Mouse (Mus musculus) Patski (cell line): ENCODE results near the gene Milr1. TPM values are rescaled to one million over a fixed set of nuclear protein-coding genes. Genes with fewer than 3 reads are reported as not detected.

Source experiments
- ATAC-seq: fragments of 100-300 bp; one replicate; pipeline ENCODE4 v1.8.0; 2021
- CTCF ChIA-PET: fragments of 350-600 bp; sonication (Branson Sonifier 250); formaldehyde crosslinking; loops from one replicate; lab custom pipeline; 2022; ENCODE audit warnings: inconsistent platforms; lab: Charles Lee
- POLR2A ChIA-PET: fragments of 350-600 bp; sonication (Branson Sonifier 250); formaldehyde crosslinking; loops from one replicate; lab custom pipeline; 2022; ENCODE audit warnings: antibody characterized with exemption, inconsistent platforms; lab: Charles Lee
- DNase-seq: peaks from one replicate; pipeline ENCODE4 v3.0.0-alpha.2; 2011; ENCODE audit warnings: low read depth, low spot score
- H3K27me3 ChIP-seq: fragments of 371-371 bp; one replicate; pipeline ENCODE4 v1.5.1; 2021
- CTCF ChIP-seq: fragments of 100-300 bp; IDR thresholded peaks from one replicate; pipeline ENCODE4 v1.5.1; 2021
- in situ Hi-C: fragments of 300-500 bp; cut with MboI; formaldehyde crosslinking; loops from 3 replicates; pipeline ENCODE4 v1.11.1; 2018; ENCODE audit warnings: low pct_unique_long_range_greater_than_20kb, mixed read lengths
- polyA plus RNA-seq: library from polyadenylated mRNA; unstranded; gene quantifications from one replicate; pipeline ENCODE4 v1.2.3, GENCODE M21; 2021

The Milr1 gene
- polyA plus RNA-seq, result 0.59 TPM

DNA sequence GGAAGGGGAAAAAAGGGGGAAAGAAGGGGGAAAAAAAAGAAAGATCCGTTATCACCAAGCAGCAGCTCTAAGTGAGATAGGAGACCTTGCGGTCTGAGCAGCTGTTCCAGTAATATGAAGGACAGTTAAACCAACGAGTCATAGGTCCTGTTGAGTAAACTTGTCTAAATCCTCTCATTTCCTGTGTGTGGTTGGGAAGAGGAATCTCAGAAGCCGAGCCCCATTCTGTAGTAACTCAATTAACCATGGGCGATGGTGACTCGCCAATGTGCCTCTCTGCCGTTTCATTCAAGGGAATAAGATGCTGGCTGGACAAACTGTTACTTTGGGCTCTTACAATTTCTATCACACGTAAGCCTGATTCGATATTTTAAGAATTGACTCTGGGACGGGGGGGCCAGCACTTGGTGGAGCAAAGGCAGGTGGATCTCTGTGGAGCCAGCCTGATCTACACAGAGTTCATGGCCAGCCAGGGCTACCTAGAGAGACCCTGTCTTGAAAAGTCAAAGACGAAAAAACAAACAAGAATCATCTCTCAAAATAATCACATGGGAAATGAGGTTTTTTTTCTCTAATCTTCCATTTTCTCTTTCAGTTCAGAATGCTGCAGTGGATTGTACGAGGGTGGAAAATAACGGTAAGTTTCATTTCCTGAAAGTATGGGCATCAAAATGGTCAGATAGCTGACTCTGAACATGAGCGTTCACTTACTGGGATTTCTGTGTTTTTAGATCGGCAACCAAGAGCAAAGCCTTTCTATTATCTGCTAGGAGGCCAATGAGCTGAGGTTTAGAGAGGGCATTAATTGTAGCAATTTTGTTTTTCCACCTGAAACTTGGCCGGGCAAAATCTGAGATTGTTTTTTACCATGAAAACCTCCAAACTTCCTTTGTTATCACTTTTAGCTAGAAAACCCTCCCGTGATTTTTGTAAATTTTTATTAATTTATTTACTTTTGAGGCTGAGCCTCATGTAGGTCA, at the start of gene Milr1:
TSS of gene Milr1 (plus strand) at position 188 of the 980 bp plus-strand sequence.
- CTCF ChIA-PET, result interaction anchor here (3.9 kb wide), 1 partner anchor 9 kb away, joined by 14 read pairs; no protein-coding TSS in a partner anchor
- H3K27me3 ChIP-seq, result no peaks in the 10 kb centered on the region
- TF ChIP-seq CTCF, result no peak
- DNase-seq (no peak), ATAC-seq (no peak)
- POLR2A ChIA-PET, result no interaction called here
- in situ Hi-C loops, result loop anchor here (25.0 kb wide), 1 partner anchor 239 kb away; no protein-coding TSS in a partner anchor

DNA sequence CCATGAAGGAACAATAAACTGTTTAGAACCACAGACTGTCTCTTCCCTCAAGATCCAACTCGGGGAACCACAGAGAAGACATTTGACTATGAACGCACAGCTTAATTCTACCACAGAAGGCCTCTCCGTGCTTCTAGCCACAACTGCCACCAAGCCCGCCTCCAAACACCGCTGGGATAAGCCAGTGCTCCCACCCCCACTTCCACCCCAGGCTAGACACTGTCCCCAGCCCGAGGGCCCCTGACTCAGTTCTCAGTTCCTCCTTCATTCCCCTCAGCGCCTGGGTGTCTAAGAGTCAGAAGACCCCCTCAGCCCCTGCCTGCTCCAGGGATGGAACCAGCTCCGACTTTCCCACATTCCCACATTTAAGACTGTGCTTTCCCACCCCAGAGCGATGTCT, 49.4 kb upstream of the Milr1 start:
- in situ Hi-C loops, result no loop called here
- no peak for ATAC-seq
- CTCF ChIA-PET, result no interaction called here
- H3K27me3 ChIP-seq, result no peaks in the 10 kb centered on the region
- DNase-seq, result no peak
- POLR2A ChIA-PET, result no interaction called here
- TF ChIP-seq CTCF, result no peak

DNA sequence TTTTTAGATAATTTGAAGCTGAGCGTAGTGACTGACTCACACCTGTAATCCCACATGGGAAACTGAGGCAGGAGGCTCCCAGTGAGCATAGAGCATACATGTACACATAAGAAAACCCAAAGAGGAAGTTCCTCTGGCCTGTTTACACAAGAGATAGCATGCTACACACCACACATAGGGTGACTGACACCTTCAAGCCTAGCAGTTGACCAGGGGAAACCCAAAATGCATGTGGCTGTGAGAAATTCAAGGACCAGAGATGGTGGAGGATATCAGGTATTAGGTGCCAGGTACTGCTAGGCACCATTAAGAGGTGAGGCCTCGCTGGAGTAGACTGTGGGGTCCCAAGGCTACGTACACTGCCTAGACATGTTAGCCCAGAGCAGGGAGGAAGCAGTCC, 48.4 kb upstream of the Milr1 start:
- CTCF ChIA-PET, result no interaction called here
- in situ Hi-C loops, result no loop called here
- no peak for TF ChIP-seq CTCF

DNA sequence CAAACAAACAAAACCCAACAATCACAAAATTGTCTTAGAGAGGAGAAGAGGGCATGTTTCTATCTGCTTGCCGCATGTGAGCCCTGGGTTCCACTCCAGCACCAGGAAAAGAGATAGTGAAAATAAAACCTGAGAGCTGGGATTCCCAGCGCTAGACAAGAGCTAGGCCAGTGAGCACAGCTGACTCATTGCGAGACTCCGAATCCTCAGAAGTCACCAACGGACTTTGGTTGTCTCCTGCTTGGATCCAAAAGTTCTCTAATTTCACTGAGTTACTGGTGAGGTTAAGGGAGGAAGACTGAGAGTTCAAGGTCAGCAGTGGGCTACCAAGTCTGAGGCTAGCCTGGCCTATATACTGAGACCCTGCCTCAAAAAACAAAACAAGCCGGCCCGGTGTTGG, 47.1 kb upstream of the Milr1 start:
- no peaks in the 10 kb centered on the region for H3K27me3 ChIP-seq
- ATAC-seq (no peak), DNase-seq (no peak)
- ChIA-PET CTCF (no interaction called here), POLR2A (no interaction called here)
- in situ Hi-C loops, result no loop called here
- TF ChIP-seq CTCF, result no peak

More for the DNA sequence above, 48.4 kb upstream of the Milr1 start:
- H3K27me3 ChIP-seq, result no peaks in the 10 kb centered on the region
- DNase-seq (no peak), ATAC-seq (no peak)
- POLR2A ChIA-PET, result no interaction called here

DNA sequence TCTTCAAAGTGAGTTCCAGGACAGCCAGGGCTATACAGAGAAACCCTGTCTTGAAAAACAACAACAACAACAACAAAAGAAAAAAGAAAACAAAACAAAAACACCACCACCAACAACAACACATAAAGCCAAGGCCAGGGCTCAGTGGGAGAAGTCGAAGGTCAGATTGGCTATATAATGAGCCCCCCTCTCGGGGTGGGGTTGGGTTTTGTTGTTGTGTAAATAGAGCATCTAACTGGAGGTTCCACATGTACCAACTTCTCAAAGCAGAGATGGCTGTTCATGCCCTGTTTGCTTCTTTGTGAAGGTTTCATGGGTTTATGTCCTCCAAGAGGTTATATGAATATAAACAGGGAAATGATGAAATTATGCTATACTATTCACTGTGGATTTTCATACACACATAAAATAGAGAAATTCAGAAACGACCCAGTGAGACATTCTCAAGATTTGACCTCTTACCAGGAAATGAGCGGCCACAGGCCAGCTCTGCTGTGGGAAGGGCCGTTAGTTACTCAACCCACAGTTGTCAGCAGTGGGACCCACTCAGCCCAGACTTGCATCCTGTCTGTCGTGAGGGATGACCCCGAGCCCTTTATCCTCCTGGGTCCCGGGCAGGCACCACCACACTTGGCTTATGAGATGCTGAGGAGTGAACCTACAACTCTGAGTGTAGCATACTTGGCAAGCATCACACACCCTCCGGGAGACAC, 46.5 kb upstream of the Milr1 start:
- ChIA-PET CTCF (no interaction called here), POLR2A (no interaction called here)
- no peaks in the 10 kb centered on the region for H3K27me3 ChIP-seq
- in situ Hi-C loops, result no loop called here
- TF ChIP-seq CTCF, result no peak
- DNase-seq (no peak), ATAC-seq (no peak)

DNA sequence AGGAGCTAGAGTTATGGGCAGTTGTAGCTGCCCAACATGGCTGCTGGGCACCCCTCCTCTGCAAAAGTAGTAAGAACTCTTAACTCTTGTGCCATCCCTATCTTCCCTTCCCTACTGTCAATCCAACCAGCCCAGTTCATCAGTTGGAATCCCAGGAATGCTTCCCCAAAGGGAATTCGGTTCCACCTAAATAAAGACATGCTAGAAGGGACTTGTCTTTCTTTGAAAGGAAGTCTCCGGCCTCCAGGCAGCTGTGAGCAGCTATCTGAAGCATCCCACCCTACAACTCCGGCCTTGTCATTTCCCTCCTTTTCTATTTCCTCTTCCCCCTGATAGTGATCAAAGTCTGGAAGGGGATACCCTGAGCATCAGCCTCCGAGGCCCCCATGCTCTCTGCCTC, 44.8 kb upstream of the Milr1 start:
- no peaks in the 10 kb centered on the region for H3K27me3 ChIP-seq
- DNase-seq (no peak), ATAC-seq (no peak)
- ChIA-PET CTCF (no interaction called here), POLR2A (no interaction called here)
- no peak for TF ChIP-seq CTCF
- in situ Hi-C loops, result no loop called here

DNA sequence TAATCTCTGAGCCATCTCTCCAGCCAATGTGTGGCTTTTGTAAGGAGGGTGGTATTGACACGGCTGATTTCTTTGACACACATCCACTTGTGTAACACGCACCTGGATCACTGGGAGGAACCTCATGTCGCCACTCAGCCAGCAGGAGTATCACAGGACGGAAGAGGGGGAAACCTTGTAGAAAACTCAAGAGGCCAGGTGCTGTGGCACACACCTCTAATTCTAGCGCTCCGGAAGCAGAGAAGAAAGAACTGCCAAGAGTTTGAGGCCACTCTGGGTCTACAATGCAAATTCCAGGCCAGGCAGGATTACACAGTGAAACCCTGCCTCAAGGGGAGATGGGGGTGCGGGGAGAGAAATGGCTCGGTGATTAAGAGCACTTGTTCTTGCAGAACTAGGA, 43.9 kb upstream of the Milr1 start:
- CTCF ChIA-PET, result no interaction called here
- in situ Hi-C loops, result no loop called here
- POLR2A ChIA-PET, result no interaction called here
- no peaks in the 10 kb centered on the region for H3K27me3 ChIP-seq
- ATAC-seq (no peak), DNase-seq (no peak)
- no peak for TF ChIP-seq CTCF

DNA sequence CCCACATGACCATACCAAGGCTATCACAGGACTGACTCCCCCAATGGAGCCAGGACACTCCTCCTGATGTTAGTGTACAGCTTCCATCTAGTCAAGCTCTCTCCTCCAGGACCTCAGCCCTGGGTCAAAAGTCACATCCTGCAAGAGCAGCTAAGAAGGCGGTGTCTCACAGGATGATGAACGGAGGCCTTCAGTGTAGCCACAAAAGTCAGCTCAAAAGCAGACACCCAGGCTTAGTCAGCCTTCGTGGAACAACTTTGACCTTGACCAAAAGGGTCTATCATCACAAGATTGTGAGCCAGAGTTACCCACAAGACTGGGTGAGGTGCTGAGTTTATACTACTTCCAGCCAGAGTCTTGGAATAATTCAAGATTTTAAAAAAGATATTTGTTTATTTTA, 43.2 kb upstream of the Milr1 start:
- no peak for DNase-seq
- no peak for TF ChIP-seq CTCF
- POLR2A ChIA-PET, result no interaction called here

DNA sequence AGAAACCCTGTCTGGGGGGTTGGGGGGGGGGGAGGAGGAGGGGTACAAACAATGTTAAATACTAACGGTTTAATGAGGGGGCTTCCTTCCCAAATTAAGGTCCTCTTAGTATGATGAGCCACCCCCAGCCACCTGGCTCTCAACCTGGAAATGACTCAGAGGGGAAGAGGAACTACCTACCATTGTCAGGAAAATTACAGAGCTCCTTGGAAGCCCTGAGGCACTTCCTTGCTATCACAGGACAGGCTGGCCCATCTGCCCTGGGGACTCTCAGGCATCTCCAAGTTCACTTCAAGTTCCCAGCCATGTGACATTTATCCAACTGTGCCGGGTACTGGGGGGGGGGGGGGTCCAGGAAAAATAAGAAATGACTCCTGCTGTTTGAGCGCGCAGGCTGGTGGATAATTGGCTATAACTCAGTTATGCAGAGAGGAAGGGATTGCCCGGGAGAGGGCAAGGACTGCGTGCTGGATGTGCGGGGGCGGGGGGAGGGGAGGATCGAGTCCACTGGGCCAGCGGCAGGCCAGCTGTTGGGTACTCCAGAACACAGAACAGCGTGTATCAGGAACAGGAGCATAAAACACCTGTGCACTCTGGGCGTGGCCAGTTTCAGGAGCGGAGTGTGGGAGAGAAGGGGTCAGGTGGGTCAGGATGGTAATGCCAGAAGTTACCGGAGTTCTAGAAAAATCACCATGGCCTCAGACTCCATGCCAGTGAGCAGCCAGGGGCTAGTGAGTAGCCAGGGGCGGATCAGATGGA, 41.6 kb upstream of the Milr1 start:
- ATAC-seq (no peak), DNase-seq (no peak)
- ChIA-PET CTCF (no interaction called here), POLR2A (interaction anchor here (0.6 kb wide), 1 partner anchor 181 kb away, joined by 6 read pairs; no protein-coding TSS in a partner anchor)
- no peak for TF ChIP-seq CTCF
- H3K27me3 ChIP-seq, result no peaks in the 10 kb centered on the region
- in situ Hi-C loops, result no loop called here

More for the DNA sequence above, 43.2 kb upstream of the Milr1 start:
- in situ Hi-C loops, result no loop called here
- CTCF ChIA-PET, result interaction anchor here (1.0 kb wide), 1 partner anchor 16 kb away, joined by 3 read pairs; no protein-coding TSS in a partner anchor
- no peak for ATAC-seq
- H3K27me3 ChIP-seq, result no peaks in the 10 kb centered on the region

DNA sequence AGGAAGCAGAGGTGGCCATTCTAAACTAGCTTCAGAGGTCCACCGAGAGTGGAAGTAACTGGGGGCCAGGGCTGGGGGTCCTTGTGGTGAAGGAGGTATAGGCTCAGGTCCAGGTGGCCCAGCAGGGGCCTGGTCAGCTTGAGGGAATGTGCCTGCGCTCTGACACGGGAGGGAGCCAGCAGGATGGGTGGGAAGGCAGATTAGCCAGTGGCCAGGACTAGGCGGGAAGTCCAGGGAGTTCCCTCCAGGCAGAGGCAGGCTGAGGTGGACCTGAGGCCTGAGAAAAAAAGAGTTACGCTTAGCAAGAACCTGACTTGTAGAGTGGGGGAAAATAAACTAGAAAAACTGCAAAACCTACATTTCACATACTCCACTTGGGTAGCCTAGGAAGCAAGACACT, 40.2 kb upstream of the Milr1 start:
- no peaks in the 10 kb centered on the region for H3K27me3 ChIP-seq
- DNase-seq, result no peak
- in situ Hi-C loops, result no loop called here
- ChIA-PET CTCF (no interaction called here), POLR2A (no interaction called here)
- no peak for TF ChIP-seq CTCF
- no peak for ATAC-seq
